Mouse (Mus musculus) cortical plate, adult 2 months (tissue): ENCODE results near the gene Angptl7.

ENCODE experiments used
- CTCF ChIP-seq: fragments of 200-500 bp; IDR thresholded peaks from 2 replicates; pipeline ENCODE4 v1.5.1; 2011; ENCODE audit warnings: mild to moderate bottlenecking, control low read depth, low read length; ENCODE audit not compliant: insufficient read depth; ENCODE audit errors: extremely low read depth
- POLR2A ChIP-seq: fragments of 200-500 bp; IDR thresholded peaks from 2 replicates; pipeline ENCODE4 v1.6.1; 2011; ENCODE audit warnings: mild to moderate bottlenecking, low read length, control low read depth; ENCODE audit not compliant: insufficient read depth; ENCODE audit errors: extremely low read depth

- TF ChIP-seq CTCF (no peak), POLR2A (no peak)
Measured at GRCm38 (mm10) chr4:148531341-148531740, 31.1 kb upstream of the Angptl7 start.
